Mouse (Mus musculus): ENCODE data around the gene Igf1r.

- no peak for TF ChIP-seq CTCF (IDR thresholded peaks at IDR 0.05)
- no peak for TF ChIP-seq EP300 (IDR thresholded peaks at IDR 0.05)
Measured at GRCm38 (mm10) chr7:68085338-68085737, 132.7 kb downstream of the Igf1r start.
